Mouse (Mus musculus): ENCODE results near the gene Tnr. TPM values are rescaled to one million over a fixed set of nuclear protein-coding genes. Genes with fewer than 3 reads are reported as not detected.
A peak's percentile ranks its signal among the peaks of the same experiment; 100 is the strongest.

Tnr gene
- polyA plus RNA-seq, 1 experiment from 2014 or later = 2.6 TPM

GRCm38 (mm10) chr1:159639408-159639807 lies 115.8 kb downstream of the Tnr start:
- WGBS = 86% methylated on average over 4 of the region's 4 CpGs
- ATAC-seq (no peak), DNase-seq (ENCODE audit: low spot score) (no peak)
- Histone ChIP-seq H3K9me3 (replicated peaks; ENCODE audit: control insufficient read depth, low read length) (no peaks in the 10 kb centered on the region), H3K36me3 (ENCODE audit: control insufficient read depth, insufficient read depth, low read length) (no peaks in the 10 kb centered on the region), H3K4me2 (ENCODE audit: low read length) (no peak overlapping the region), H3K27me3 (replicated peaks; ENCODE audit: control insufficient read depth, insufficient read depth, low read length) (no peaks in the 10 kb centered on the region), H3K9ac (ENCODE audit: low read length) (no peak overlapping the region), H3K4me1 (ENCODE audit: control insufficient read depth, insufficient read depth, low read length) (no peaks in the 10 kb centered on the region), H3K27ac (ENCODE audit: low read depth, low read length) (no peak overlapping the region), H3K4me3 (ENCODE audit: low read depth, low read length) (no peak overlapping the region)

GRCm38 (mm10) chr1:159645719-159646118 lies 122.2 kb downstream of the Tnr start:
- no peak overlapping the region for H3K27ac ChIP-seq (ENCODE audit: low read depth, low read length)

DNA sequence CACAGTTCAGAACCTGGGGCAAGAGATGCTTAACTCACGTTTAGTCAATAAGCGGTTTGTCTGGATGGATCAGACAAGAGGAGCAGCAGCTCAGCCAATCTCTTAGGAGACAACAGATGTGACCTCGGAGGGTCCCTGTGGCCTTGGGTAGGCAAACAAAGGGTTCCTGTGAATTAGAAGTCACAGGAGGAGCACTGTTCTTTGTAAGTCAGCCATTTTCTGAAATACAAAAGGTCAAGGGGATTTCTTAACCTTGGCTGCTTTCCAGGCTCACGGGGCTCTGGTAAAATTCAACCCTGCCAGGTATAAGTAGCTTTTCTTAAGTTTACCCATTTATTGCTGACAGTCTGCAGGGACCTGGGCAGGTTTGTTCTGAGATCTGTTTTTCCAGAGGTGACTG lies 126.9 kb downstream of the Tnr start:
- 34% methylated on average over 4 of the region's 4 CpGs for WGBS

More at GRCm38 (mm10) chr1:159645719-159646118, 122.2 kb downstream of the Tnr start:
- no peaks in the 10 kb centered on the region for H3K27me3 ChIP-seq (replicated peaks; ENCODE audit: control insufficient read depth, insufficient read depth, low read length)
- WGBS = 96% methylated on average over 4 of the region's 4 CpGs
- no peak overlapping the region for H3K9ac ChIP-seq (ENCODE audit: low read length)
- H3K4me1 ChIP-seq (ENCODE audit: control insufficient read depth, insufficient read depth, low read length) = no peaks in the 10 kb centered on the region
- H3K36me3 ChIP-seq (ENCODE audit: control insufficient read depth, insufficient read depth, low read length) = no peaks in the 10 kb centered on the region
- no peak overlapping the region for H3K4me2 ChIP-seq (ENCODE audit: low read length)
- H3K9me3 ChIP-seq (replicated peaks; ENCODE audit: control insufficient read depth, low read length) = no peaks in the 10 kb centered on the region
- DNase-seq (ENCODE audit: low spot score) (no peak), ATAC-seq (no peak)
- no peak overlapping the region for H3K4me3 ChIP-seq (ENCODE audit: low read depth, low read length)

GRCm38 (mm10) chr1:159655241-159655640 lies 131.7 kb downstream of the Tnr start:
- Histone ChIP-seq H3K4me3 (ENCODE audit: low read depth, low read length) (no peak overlapping the region), H3K27me3 (replicated peaks; ENCODE audit: control insufficient read depth, insufficient read depth, low read length) (no peaks in the 10 kb centered on the region), H3K36me3 (ENCODE audit: control insufficient read depth, insufficient read depth, low read length) (no peaks in the 10 kb centered on the region), H3K9ac (ENCODE audit: low read length) (no peak overlapping the region), H3K9me3 (replicated peaks; ENCODE audit: control insufficient read depth, low read length) (no peaks in the 10 kb centered on the region), H3K4me2 (ENCODE audit: low read length) (no peak overlapping the region), H3K4me1 (ENCODE audit: control insufficient read depth, insufficient read depth, low read length) (no peaks in the 10 kb centered on the region; the same call in 1 of the 2 replicates), H3K27ac (ENCODE audit: low read depth, low read length) (no peak overlapping the region)
- WGBS = 85% methylated on average over 3 of the region's 3 CpGs
- no peak for ATAC-seq
- DNase-seq (ENCODE audit: low spot score) = no peak

More for the DNA sequence above, 126.9 kb downstream of the Tnr start:
- no peaks in the 10 kb centered on the region for H3K36me3 ChIP-seq (ENCODE audit: control insufficient read depth, insufficient read depth, low read length)
- H3K27ac ChIP-seq (ENCODE audit: low read depth, low read length) = no peak overlapping the region
- H3K9ac ChIP-seq (ENCODE audit: low read length) = no peak overlapping the region
- ATAC-seq (no peak), DNase-seq (ENCODE audit: low spot score) (no peak)
- no peaks in the 10 kb centered on the region for H3K4me1 ChIP-seq (ENCODE audit: control insufficient read depth, insufficient read depth, low read length)
- H3K4me3 ChIP-seq (ENCODE audit: low read depth, low read length) = no peak overlapping the region
- H3K27me3 ChIP-seq (replicated peaks; ENCODE audit: control insufficient read depth, insufficient read depth, low read length) = no peaks in the 10 kb centered on the region
- H3K4me2 ChIP-seq (ENCODE audit: low read length) = no peak overlapping the region
- H3K9me3 ChIP-seq (replicated peaks; ENCODE audit: control insufficient read depth, low read length) = no peaks in the 10 kb centered on the region

DNA sequence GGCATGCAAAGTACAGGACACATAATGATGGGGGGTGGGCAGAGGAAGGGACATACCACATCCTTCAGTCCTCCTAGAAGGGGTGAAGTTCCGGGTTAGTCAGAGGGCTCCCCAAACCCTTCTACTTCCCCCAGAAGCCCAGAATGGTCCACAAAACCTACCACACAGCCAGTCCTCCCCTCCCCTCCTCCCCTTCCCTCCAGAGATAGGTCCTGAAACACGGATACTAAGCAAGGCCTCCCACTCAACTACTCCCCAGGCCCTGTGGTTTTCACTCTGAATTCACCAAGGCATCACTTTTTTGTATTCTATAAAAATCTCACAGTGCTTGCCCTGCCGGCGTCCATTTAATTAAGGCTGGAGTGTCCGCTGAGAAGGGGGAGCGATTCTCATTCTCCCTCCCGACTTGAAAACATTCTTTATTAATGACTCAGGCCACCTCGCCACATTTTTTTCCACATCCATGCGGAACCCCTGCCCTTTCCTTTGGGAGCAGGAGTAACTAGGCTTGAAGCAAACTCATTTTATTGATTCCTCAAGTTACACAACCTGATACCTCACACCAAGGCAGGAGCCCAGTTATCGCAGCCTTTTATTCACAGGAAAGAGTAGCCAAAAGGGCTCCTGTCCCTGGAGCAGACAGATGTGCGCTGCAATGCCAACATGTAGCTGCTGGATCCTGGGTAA lies 134.4 kb downstream of the Tnr start:
- Histone ChIP-seq H3K9me3 (replicated peaks; ENCODE audit: control insufficient read depth, low read length) (no peaks in the 10 kb centered on the region), H3K27ac (ENCODE audit: low read depth, low read length) (no peak overlapping the region), H3K9ac (ENCODE audit: low read length) (no peak overlapping the region), H3K4me1 (ENCODE audit: control insufficient read depth, insufficient read depth, low read length) (peaks cover 10% of the 10 kb centered on the region), H3K4me3 (ENCODE audit: low read depth, low read length) (no peak overlapping the region), H3K36me3 (ENCODE audit: control insufficient read depth, insufficient read depth, low read length) (no peaks in the 10 kb centered on the region), H3K4me2 (ENCODE audit: low read length) (no peak overlapping the region), H3K27me3 (replicated peaks; ENCODE audit: control insufficient read depth, insufficient read depth, low read length) (no peaks in the 10 kb centered on the region)
- peak; percentile 34 for DNase-seq (ENCODE audit: low spot score)
- no peak for ATAC-seq
- 21% methylated on average over 11 of the region's 11 CpGs for WGBS

- H3K27ac ChIP-seq (ENCODE audit: low read depth, low read length) = peak overlapping the region; percentile 9; the same call in 1 of the 2 replicates
- no peaks in the 10 kb centered on the region for H3K36me3 ChIP-seq (ENCODE audit: control insufficient read depth, insufficient read depth, low read length)
- no peak overlapping the region for H3K4me3 ChIP-seq (ENCODE audit: low read depth, low read length)
- 29% methylated on average over 6 of the region's 6 CpGs for WGBS
- no peaks in the 10 kb centered on the region for H3K27me3 ChIP-seq (replicated peaks; ENCODE audit: control insufficient read depth, insufficient read depth, low read length)
- DNase-seq (ENCODE audit: low spot score) = peak; percentile 70
- no peak overlapping the region for H3K9ac ChIP-seq (ENCODE audit: low read length)
- peaks cover 10% of the 10 kb centered on the region for H3K4me1 ChIP-seq (ENCODE audit: control insufficient read depth, insufficient read depth, low read length)
- peak; percentile 74 for ATAC-seq
- H3K9me3 ChIP-seq (replicated peaks; ENCODE audit: control insufficient read depth, low read length) = no peaks in the 10 kb centered on the region
- H3K4me2 ChIP-seq (ENCODE audit: low read length) = no peak overlapping the region
Measured at GRCm38 (mm10) chr1:159660620-159661501, 137.3 kb downstream of the Tnr start.

GRCm38 (mm10) chr1:159664496-159664895 lies 140.9 kb downstream of the Tnr start:
- Histone ChIP-seq H3K4me1 (ENCODE audit: control insufficient read depth, insufficient read depth, low read length) (peaks cover 10% of the 10 kb centered on the region), H3K4me3 (ENCODE audit: low read depth, low read length) (no peak overlapping the region), H3K4me2 (ENCODE audit: low read length) (no peak overlapping the region), H3K27ac (ENCODE audit: low read depth, low read length) (no peak overlapping the region), H3K36me3 (ENCODE audit: control insufficient read depth, insufficient read depth, low read length) (no peaks in the 10 kb centered on the region), H3K9ac (ENCODE audit: low read length) (no peak overlapping the region), H3K9me3 (replicated peaks; ENCODE audit: control insufficient read depth, low read length) (no peaks in the 10 kb centered on the region), H3K27me3 (replicated peaks; ENCODE audit: control insufficient read depth, insufficient read depth, low read length) (no peaks in the 10 kb centered on the region)
- WGBS = 82% methylated on average over 3 of the region's 3 CpGs
- DNase-seq (ENCODE audit: low spot score) = peak; percentile 59
- no peak; the same call in 1 of the 2 replicates for ATAC-seq

DNA sequence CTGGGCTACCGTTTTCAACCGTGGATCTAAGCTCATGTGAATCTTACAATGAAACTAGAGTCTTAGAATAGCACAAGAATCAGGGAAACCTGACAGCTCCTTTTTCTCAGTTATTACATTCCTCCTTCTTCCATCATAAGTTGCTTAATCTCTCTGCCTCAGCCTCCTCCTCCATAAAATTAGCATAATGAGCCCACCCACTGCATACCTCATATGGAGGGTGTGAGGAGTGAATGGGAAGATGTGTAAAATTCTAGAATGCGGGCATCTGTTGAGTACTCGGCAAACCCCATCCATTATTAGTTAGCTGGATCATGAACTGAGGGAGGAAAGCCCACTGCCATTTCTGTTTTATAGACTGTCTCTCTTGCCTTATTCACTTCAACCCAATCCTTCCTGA lies 141.4 kb downstream of the Tnr start:
- no peak overlapping the region for H3K4me3 ChIP-seq (ENCODE audit: low read depth, low read length)
- peaks cover 10% of the 10 kb centered on the region for H3K4me1 ChIP-seq (ENCODE audit: control insufficient read depth, insufficient read depth, low read length)
- H3K9me3 ChIP-seq (replicated peaks; ENCODE audit: control insufficient read depth, low read length) = no peaks in the 10 kb centered on the region
- no peak overlapping the region for H3K4me2 ChIP-seq (ENCODE audit: low read length)
- H3K27ac ChIP-seq (ENCODE audit: low read depth, low read length) = no peak overlapping the region
- ATAC-seq (no peak), DNase-seq (ENCODE audit: low spot score) (peak; percentile 22)
- H3K36me3 ChIP-seq (ENCODE audit: control insufficient read depth, insufficient read depth, low read length) = no peaks in the 10 kb centered on the region
- no peak overlapping the region for H3K9ac ChIP-seq (ENCODE audit: low read length)
- WGBS = 74% methylated on average over 4 of the region's 4 CpGs
- H3K27me3 ChIP-seq (replicated peaks; ENCODE audit: control insufficient read depth, insufficient read depth, low read length) = no peaks in the 10 kb centered on the region
